Mouse (Mus musculus) thymus, postnatal 25 days (tissue): ENCODE measurements around the gene Ifnab.
A peak's percentile ranks its signal among the peaks of the same experiment; 100 is the strongest.

Experiments
- DNase-seq: peaks from one replicate; pipeline ENCODE4 v3.0.0; 2022

Gene Ifnab

GRCm38 (mm10) chr4:88691259-88691658, at the start of gene Ifnab:
Gene Ifnab, minus strand, starts transcription at chr4:88691359.
- DNase-seq, result no peak

GRCm38 (mm10) chr4:88739036-88739435, 47.9 kb upstream of the Ifnab start:
- DNase-seq, result no peak

GRCm38 (mm10) chr4:88738480-88738879, 47.3 kb upstream of the Ifnab start:
- peak; percentile 79 for DNase-seq

GRCm38 (mm10) chr4:88727324-88727723, 36.2 kb upstream of the Ifnab start:
- peak; percentile 58 for DNase-seq

GRCm38 (mm10) chr4:88726727-88727126, 35.6 kb upstream of the Ifnab start:
- no peak for DNase-seq

- DNase-seq, result no peak
Observed at GRCm38 (mm10) chr4:88723497-88724090, 32.4 kb upstream of the Ifnab start.

- peak; percentile 89 for DNase-seq
Observed at GRCm38 (mm10) chr4:88721791-88722721, 30.9 kb upstream of the Ifnab start, which contains the start of the genes Gm26566 and Klhl9. Gene Gm26566, plus strand, starts transcription at chr4:88721805. Gene Klhl9, minus strand, starts transcription at chr4:88722465.

GRCm38 (mm10) chr4:88718715-88719114, 27.6 kb upstream of the Ifnab start:
- no peak for DNase-seq

- DNase-seq, result no peak
Observed at GRCm38 (mm10) chr4:88715059-88715458, 23.9 kb upstream of the Ifnab start.

GRCm38 (mm10) chr4:88714281-88714680, 23.1 kb upstream of the Ifnab start:
- DNase-seq, result no peak

- DNase-seq, result no peak
Observed at GRCm38 (mm10) chr4:88707128-88707826, 16.1 kb upstream of the Ifnab start.

- DNase-seq, result no peak
Observed at GRCm38 (mm10) chr4:88705924-88706323, 14.8 kb upstream of the Ifnab start.

- DNase-seq, result no peak
Observed at GRCm38 (mm10) chr4:88699301-88699700, 8.1 kb upstream of the Ifnab start.

- DNase-seq, result no peak
Observed at GRCm38 (mm10) chr4:88698781-88699180, 7.6 kb upstream of the Ifnab start.

- DNase-seq, result no peak
Observed at GRCm38 (mm10) chr4:88697753-88698152, 6.6 kb upstream of the Ifnab start.

- no peak for DNase-seq
Observed at GRCm38 (mm10) chr4:88697108-88697507, 5.9 kb upstream of the Ifnab start.

GRCm38 (mm10) chr4:88696237-88696884, 5.2 kb upstream of the Ifnab start:
- DNase-seq, result peak; percentile 78

GRCm38 (mm10) chr4:88693392-88693791, 2.2 kb upstream of the Ifnab start:
- no peak for DNase-seq

GRCm38 (mm10) chr4:88692537-88692936, 1.4 kb upstream of the Ifnab start:
- peak; percentile 5 for DNase-seq

GRCm38 (mm10) chr4:88683812-88684211, 7.3 kb downstream of the Ifnab start, which contains the start of gene Ifna2:
Gene Ifna2, minus strand, starts transcription at chr4:88683912.
- no peak for DNase-seq

GRCm38 (mm10) chr4:88681353-88681752, 9.8 kb downstream of the Ifnab start:
- no peak for DNase-seq

- DNase-seq, result peak; percentile 21
Observed at GRCm38 (mm10) chr4:88680362-88680761, 10.8 kb downstream of the Ifnab start.

- no peak for DNase-seq
Observed at GRCm38 (mm10) chr4:88676824-88677223, 14.3 kb downstream of the Ifnab start, which contains the start of gene Ifna16. Gene Ifna16, minus strand, starts transcription at chr4:88676924.
